Mouse (Mus musculus) Patski (cell line): ENCODE data around the gene Rap1b. TPM values are rescaled to one million over a fixed set of nuclear protein-coding genes. Genes with fewer than 3 reads are reported as not detected.

ENCODE experiments used
- ATAC-seq: fragments of 100-300 bp; one replicate; pipeline ENCODE4 v1.8.0; 2021
- CTCF ChIA-PET: fragments of 350-600 bp; sonication (Branson Sonifier 250); formaldehyde crosslinking; loops from one replicate; lab custom pipeline; 2022; ENCODE audit warnings: inconsistent platforms; lab: Charles Lee
- POLR2A ChIA-PET: fragments of 350-600 bp; sonication (Branson Sonifier 250); formaldehyde crosslinking; loops from one replicate; lab custom pipeline; 2022; ENCODE audit warnings: antibody characterized with exemption, inconsistent platforms; lab: Charles Lee
- DNase-seq: peaks from one replicate; pipeline ENCODE4 v3.0.0-alpha.2; 2011; ENCODE audit warnings: low read depth, low spot score
- H3K27me3 ChIP-seq: fragments of 371-371 bp; one replicate; pipeline ENCODE4 v1.5.1; 2021
- CTCF ChIP-seq: fragments of 100-300 bp; IDR thresholded peaks from one replicate; pipeline ENCODE4 v1.5.1; 2021
- in situ Hi-C: fragments of 300-500 bp; cut with MboI; formaldehyde crosslinking; loops from 3 replicates; pipeline ENCODE4 v1.11.1; 2018; ENCODE audit warnings: low pct_unique_long_range_greater_than_20kb, mixed read lengths
- polyA plus RNA-seq: library from polyadenylated mRNA; unstranded; gene quantifications from one replicate; pipeline ENCODE4 v1.2.3, GENCODE M21; 2021

Gene Rap1b
- polyA plus RNA-seq, 1 experiment from 2014 or later, result 95.5 TPM

GRCm38 (mm10) chr10:117876400-117876799, 30.6 kb upstream of the Rap1b start:
- DNase-seq (no peak), ATAC-seq (no peak)
- ChIA-PET CTCF (no interaction called here), POLR2A (no interaction called here)
- in situ Hi-C loops, result no loop called here
- H3K27me3 ChIP-seq, result no peaks in the 10 kb centered on the region
- no peak for TF ChIP-seq CTCF

GRCm38 (mm10) chr10:117874936-117875335, 29.1 kb upstream of the Rap1b start:
- POLR2A ChIA-PET, result no interaction called here
- DNase-seq, result no peak
- CTCF ChIA-PET, result no interaction called here
- in situ Hi-C loops, result no loop called here
- H3K27me3 ChIP-seq, result no peaks in the 10 kb centered on the region
- TF ChIP-seq CTCF, result no peak
- no peak for ATAC-seq

DNA sequence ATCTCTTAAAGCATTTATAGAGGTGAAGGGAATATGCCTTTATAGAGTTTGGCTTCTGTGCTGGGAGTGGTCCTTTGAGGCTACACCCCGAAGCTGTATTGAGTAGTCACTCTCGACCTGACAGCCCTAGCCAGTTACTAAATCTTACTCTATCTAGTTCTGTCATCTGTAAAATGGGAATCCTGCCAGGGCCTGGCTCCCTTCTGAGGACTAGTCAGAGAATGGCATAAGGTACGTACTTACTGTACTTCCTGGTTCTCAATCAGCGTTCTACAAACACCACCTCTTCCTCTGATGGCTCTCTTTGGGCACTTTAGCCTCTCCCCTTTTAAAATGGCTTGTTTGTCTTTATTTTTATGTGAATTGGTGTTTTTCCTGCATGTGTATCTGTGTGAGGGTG, 28.1 kb upstream of the Rap1b start:
- TF ChIP-seq CTCF, result no peak
- in situ Hi-C loops, result no loop called here
- ATAC-seq (no peak), DNase-seq (no peak)
- no peaks in the 10 kb centered on the region for H3K27me3 ChIP-seq
- POLR2A ChIA-PET, result no interaction called here
- CTCF ChIA-PET, result no interaction called here

DNA sequence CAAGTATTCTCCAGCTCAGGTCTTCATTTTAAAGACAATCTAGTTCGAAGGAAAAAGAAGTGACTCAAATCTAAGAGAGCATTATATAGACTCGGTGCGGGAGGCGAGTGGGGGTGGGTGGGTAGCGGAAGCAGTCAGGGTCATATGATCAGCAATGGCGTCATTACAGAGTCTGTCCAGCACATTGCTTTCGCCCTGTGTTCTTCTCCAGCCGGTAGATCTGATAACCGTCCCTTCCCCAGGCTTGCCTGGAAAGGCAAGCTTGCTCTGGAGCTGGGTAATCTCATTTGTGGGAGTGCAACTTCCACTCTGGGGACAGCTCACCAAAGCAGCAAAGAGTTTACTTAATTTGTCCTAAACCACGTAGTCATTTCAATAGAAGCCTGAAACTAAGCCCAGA, 26.6 kb upstream of the Rap1b start:
- no peaks in the 10 kb centered on the region for H3K27me3 ChIP-seq
- ATAC-seq (no peak), DNase-seq (no peak)
- CTCF ChIA-PET, result interaction anchor here (0.6 kb wide), 1 partner anchor 16 kb away, joined by 3 read pairs; no protein-coding TSS in a partner anchor
- no peak for TF ChIP-seq CTCF
- in situ Hi-C loops, result no loop called here
- POLR2A ChIA-PET, result no interaction called here

DNA sequence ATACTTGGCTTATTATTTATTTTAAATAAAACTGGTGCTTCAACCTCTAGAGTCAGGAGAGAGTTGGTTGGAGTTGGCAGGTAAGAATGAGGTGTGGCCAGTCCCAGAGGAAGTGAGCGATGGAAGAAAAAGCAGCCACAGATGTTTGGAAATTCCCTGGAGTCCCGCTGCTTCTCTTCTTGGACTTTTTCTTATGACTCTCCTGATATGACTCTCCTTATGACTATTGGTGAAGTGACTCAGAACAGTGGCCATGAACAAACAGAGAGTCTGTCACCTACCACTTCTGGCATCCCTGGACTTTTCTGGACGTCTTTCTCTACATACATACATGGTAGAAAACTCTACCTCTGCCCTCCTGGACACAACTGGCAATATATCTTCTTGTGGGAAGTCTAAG, 21.5 kb upstream of the Rap1b start:
- DNase-seq (no peak), ATAC-seq (no peak)
- H3K27me3 ChIP-seq, result no peaks in the 10 kb centered on the region
- POLR2A ChIA-PET, result no interaction called here
- CTCF ChIA-PET, result no interaction called here
- TF ChIP-seq CTCF, result no peak
- in situ Hi-C loops, result no loop called here

DNA sequence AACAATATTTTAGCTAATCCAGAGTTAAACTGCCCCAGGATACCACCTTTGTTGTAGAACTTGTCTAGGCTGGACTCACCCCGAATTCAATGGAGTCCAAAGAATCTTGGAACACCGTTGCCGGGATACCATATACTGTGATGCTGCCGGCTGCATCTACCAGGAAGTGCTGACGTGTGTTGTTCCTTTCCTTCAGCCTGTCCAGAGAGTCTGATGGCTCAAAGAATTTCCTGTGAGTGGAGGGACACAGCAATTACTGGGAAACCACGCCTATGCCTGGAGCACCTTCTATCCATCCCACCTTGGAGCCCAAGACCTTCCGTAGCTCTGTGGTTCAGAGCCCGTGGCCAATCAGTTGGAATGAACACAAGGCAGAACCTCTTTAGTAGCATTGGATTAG, 20.8 kb upstream of the Rap1b start:
- no peak for ATAC-seq
- in situ Hi-C loops, result no loop called here
- TF ChIP-seq CTCF, result no peak
- H3K27me3 ChIP-seq, result no peaks in the 10 kb centered on the region
- ChIA-PET POLR2A (no interaction called here), CTCF (no interaction called here)
- no peak for DNase-seq

- in situ Hi-C loops, result no loop called here
- TF ChIP-seq CTCF, result no peak
- DNase-seq (no peak), ATAC-seq (no peak)
- ChIA-PET CTCF (no interaction called here), POLR2A (no interaction called here)
- no peaks in the 10 kb centered on the region for H3K27me3 ChIP-seq
Measured at GRCm38 (mm10) chr10:117864695-117865094, 18.9 kb upstream of the Rap1b start.

- CTCF ChIA-PET, result no interaction called here
- no peak for TF ChIP-seq CTCF
- POLR2A ChIA-PET, result no interaction called here
- in situ Hi-C loops, result no loop called here
- no peak for ATAC-seq
- no peaks in the 10 kb centered on the region for H3K27me3 ChIP-seq
- DNase-seq, result no peak
Measured at GRCm38 (mm10) chr10:117864251-117864650, 18.4 kb upstream of the Rap1b start.

- ChIA-PET POLR2A (no interaction called here), CTCF (interaction anchor here (1.2 kb wide), 1 partner anchor 8 kb away, joined by 3 read pairs; no protein-coding TSS in a partner anchor)
- no peak for TF ChIP-seq CTCF
- in situ Hi-C loops, result no loop called here
- no peak for ATAC-seq
- DNase-seq, result no peak
- H3K27me3 ChIP-seq, result no peaks in the 10 kb centered on the region
Measured at GRCm38 (mm10) chr10:117862014-117862580, 16.3 kb upstream of the Rap1b start.

DNA sequence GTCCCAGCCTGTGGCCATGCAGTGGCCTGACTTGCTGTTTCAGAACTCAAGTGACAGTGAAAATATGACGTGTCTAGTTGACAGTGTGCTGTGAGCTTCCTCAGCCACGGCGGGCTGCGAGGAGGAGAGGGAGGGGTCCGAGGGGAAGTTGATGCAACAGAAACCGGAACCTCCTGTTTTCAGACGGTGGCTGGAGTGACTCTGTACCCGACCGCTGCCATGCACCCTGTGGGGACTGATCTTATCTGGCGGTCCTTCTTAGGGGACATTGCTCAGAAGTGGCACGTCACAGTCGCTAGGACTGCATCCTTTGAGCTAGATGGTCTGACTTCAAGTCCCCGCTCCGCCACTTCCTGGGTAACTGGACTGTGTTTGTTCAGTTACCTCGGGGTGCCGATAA, 15.1 kb upstream of the Rap1b start:
- no peak for TF ChIP-seq CTCF
- no peak for DNase-seq
- POLR2A ChIA-PET, result no interaction called here
- no peaks in the 10 kb centered on the region for H3K27me3 ChIP-seq
- no peak for ATAC-seq
- CTCF ChIA-PET, result interaction anchor here (1.2 kb wide), 1 partner anchor 9 kb away, joined by 3 read pairs; no protein-coding TSS in a partner anchor
- in situ Hi-C loops, result no loop called here

GRCm38 (mm10) chr10:117860361-117860760, 14.5 kb upstream of the Rap1b start:
- ChIA-PET CTCF (interaction anchor here (0.8 to 1.4 kb wide), 2 partner anchors 10 to 84 kb away, joined by 3 to 6 read pairs; no protein-coding TSS in a partner anchor), POLR2A (no interaction called here)
- ATAC-seq, result no peak
- H3K27me3 ChIP-seq, result no peaks in the 10 kb centered on the region
- TF ChIP-seq CTCF, result no peak
- no peak for DNase-seq
- in situ Hi-C loops, result no loop called here

DNA sequence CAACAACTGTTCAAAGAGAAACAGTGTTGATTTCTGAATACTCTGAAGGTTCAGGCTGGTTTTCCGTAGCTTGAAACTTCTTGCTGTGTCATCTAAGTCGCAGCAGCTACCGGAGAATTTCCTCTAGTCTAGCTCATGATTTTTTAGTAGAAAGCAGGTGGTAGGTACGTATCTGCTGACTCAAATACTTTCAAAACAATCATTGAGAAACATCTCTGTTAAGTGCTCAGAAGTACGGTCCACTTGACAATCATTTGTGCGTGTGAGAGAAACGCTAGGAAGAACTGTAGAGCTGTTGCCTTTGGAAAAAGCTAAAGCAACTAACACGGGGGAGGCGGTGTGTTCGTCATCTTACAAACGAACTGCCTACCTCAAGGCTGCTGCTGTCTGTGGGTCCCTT, 14.0 kb upstream of the Rap1b start:
- CTCF ChIA-PET, result interaction anchor here (0.8 to 1.4 kb wide), 3 partner anchors 9 to 85 kb away, joined by 3 to 6 read pairs (median 3); no protein-coding TSS in a partner anchor
- peaks cover 4% of the 10 kb centered on the region for H3K27me3 ChIP-seq
- TF ChIP-seq CTCF, result no peak
- ATAC-seq (no peak), DNase-seq (no peak)
- in situ Hi-C loops, result no loop called here
- POLR2A ChIA-PET, result no interaction called here
